Mouse (Mus musculus) G1E (cell line): ENCODE measurements around the gene Ptcd1.

ENCODE experiments used
- CTCF ChIP-seq: IDR thresholded peaks from 2 replicates; pipeline ENCODE4 v1.5.1; 2012; ENCODE audit warnings: low read depth, low read length, inconsistent platforms, mixed read lengths
- GATA1 ChIP-seq: IDR thresholded peaks from 2 replicates; pipeline ENCODE4 v1.6.1; 2012; ENCODE audit warnings: borderline replicate concordance, low read length, inconsistent platforms, mixed read lengths

- TF ChIP-seq CTCF (no peak), GATA1 (no peak)
These were observed 37.2 kb upstream of the Ptcd1 start, which contains the start of gene Zkscan5 for GRCm38 (mm10) chr5:145203936-145204691.
